In genomic region chr14:103785096-103785965, GRCm38 (mm10) we compare ENCODE assay signal across 11 mouse cellular contexts. TPM values are rescaled to one million over a fixed set of nuclear protein-coding genes. Genes with fewer than 3 reads are reported as not detected.
DNase-seq lines count a peak whose midpoint lies in the region; TF ChIP-seq lines count a peak whose summit lies in the region.
"Had no signal": no experiment of that assay in that cellular context is flagged by ENCODE, and none has a peak within 500 bp of the region (broad histone marks: within the 10 kb centered on the region; RNA-seq: fewer than 3 reads in every experiment).

No protein-coding gene starts in this region.

- no peak for TF ChIP-seq RAD21 in MEL (IDR thresholded peaks at IDR 0.05; ENCODE audit: low read depth, low read length)

- H3K27me3 ChIP-seq in MEL (ENCODE audit: control insufficient read depth in 1 of 2, insufficient read depth in 2 of 2, low read length in 2 of 2): no peaks in the 10 kb centered on the region

- H3K4me3 ChIP-seq in MEL (ENCODE audit: control insufficient read depth in 1 of 2, insufficient read depth in 1 of 2, low read depth in 2 of 2, low read length in 2 of 2): no peak overlapping the region
- peak overlapping the region; percentile 3; the same call in 1 of the 2 replicates for H3K4me3 ChIP-seq in macrophage (ENCODE audit: inconsistent target)

- WGBS in macrophage (ENCODE audit: missing documents): 24% methylated on average over 9 of the region's 9 CpGs

- DNase-seq in heart, adult 18-20 months: peak; percentile 30 to 55
- no peak for DNase-seq in heart, postnatal 25 days (ENCODE audit: low spot score)
- DNase-seq in MEL (ENCODE audit: low read depth, low spot score): peak; percentile 9
- peak; percentile 23 to 47 for DNase-seq in heart, postnatal 10 days
- no peak for DNase-seq in neural tube, embryonic 10.5 days (ENCODE audit: extremely low spot score, low spot score)
- no peak for DNase-seq in cerebellum, postnatal 10 days
- DNase-seq in spleen, postnatal 14 days (ENCODE audit: low spot score in 2 of 2): no peak
- DNase-seq: cerebellum, adult 8-10 months; right cerebral cortex, postnatal 14 days had no signal

- H3K79me2 ChIP-seq in MEL (ENCODE audit: control insufficient read depth, insufficient read depth, low read length, poor library complexity) (no peaks in the 10 kb centered on the region), macrophage (ENCODE audit: inconsistent target) (no peaks in the 10 kb centered on the region)

- no peak for TF ChIP-seq POLR2A in MEL (IDR thresholded peaks at IDR 0.05; ENCODE audit: control insufficient read depth in 1 of 2, insufficient read depth in 1 of 2, low read depth in 1 of 2, low read length in 2 of 2, poor library complexity in 1 of 2)

- no peaks in the 10 kb centered on the region for H3K4me1 ChIP-seq in MEL (ENCODE audit: control insufficient read depth in 1 of 2, insufficient read depth in 2 of 2, low read length in 2 of 2)

- H3K9me3 ChIP-seq in MEL (replicated peaks; ENCODE audit: insufficient read depth, low read length): no peaks in the 10 kb centered on the region

- no peak for TF ChIP-seq CTCF in MEL (IDR thresholded peaks at IDR 0.05 in 2 of 3, conservative IDR thresholded peaks at IDR 0.05 in 1 of 3; ENCODE audit: control insufficient read depth in 1 of 3, insufficient read depth in 1 of 3, low read depth in 2 of 3, low read length in 3 of 3, poor library complexity in 1 of 3, severe bottlenecking in 1 of 3)

- no peak for TF ChIP-seq EP300 in MEL (IDR thresholded peaks at IDR 0.05; ENCODE audit: low read depth in 1 of 2, low read length in 2 of 2)

- H3K36me3 ChIP-seq in MEL (ENCODE audit: control insufficient read depth in 1 of 2, insufficient read depth in 2 of 2, low read length in 2 of 2) (no peaks in the 10 kb centered on the region), macrophage (ENCODE audit: inconsistent target) (no peaks in the 10 kb centered on the region)

- intact Hi-C loops in heart, postnatal 25 days (cut with DNase I): loop anchor here (5.0 kb wide), 1 partner anchor 242 kb away; no protein-coding TSS in a partner anchor
- intact Hi-C loops in heart, postnatal 10 days (cut with DNase I): loop anchor here (2.0 to 5.0 kb wide), 2 partner anchors 31 to 63 kb away; no protein-coding TSS in a partner anchor

- H3K9ac ChIP-seq in MEL (ENCODE audit: control insufficient read depth, low read depth, low read length, poor library complexity, severe bottlenecking): no peak overlapping the region

- no peak overlapping the region for H3K27ac ChIP-seq in MEL (ENCODE audit: control insufficient read depth, low read depth, low read length)
- H3K27ac ChIP-seq in macrophage: peak overlapping the region; percentile 19; the same call in 1 of the 2 replicates

TF ChIP-seq in MEL, 35 proteins besides CTCF, POLR2A, EP300 and RAD21:
- no peak for TF ChIP-seq ZKSCAN1 (IDR thresholded peaks at IDR 0.05; ENCODE audit: low read depth, low read length)
- no peak for TF ChIP-seq USF1 (IDR thresholded peaks at IDR 0.05; ENCODE audit: low read depth, low read length)
- TF ChIP-seq POLR2AphosphoS5 (IDR thresholded peaks at IDR 0.05; ENCODE audit: borderline replicate concordance, low read depth, low read length): no peak
- no peak for TF ChIP-seq RCOR1 (IDR thresholded peaks at IDR 0.05; ENCODE audit: low read depth, low read length)
- TF ChIP-seq POLR2AphosphoS2 (IDR thresholded peaks at IDR 0.05; ENCODE audit: low read length): no peak
- TF ChIP-seq E2F4 (IDR thresholded peaks at IDR 0.05; ENCODE audit: borderline replicate concordance, low read depth, low read length): no peak
- TF ChIP-seq ZMIZ1 (IDR thresholded peaks at IDR 0.05; ENCODE audit: low read depth, low read length): no peak
- no peak for TF ChIP-seq MYB (IDR thresholded peaks at IDR 0.05; ENCODE audit: low read depth, low read length)
- no peak for TF ChIP-seq NRF1 (IDR thresholded peaks at IDR 0.05; ENCODE audit: insufficient read depth, low read depth, low read length, poor library complexity, severe bottlenecking)
- TF ChIP-seq GATA1 (IDR thresholded peaks at IDR 0.05; ENCODE audit: low read depth, low read length): no peak
- no peak for TF ChIP-seq HCFC1 (IDR thresholded peaks at IDR 0.05; ENCODE audit: low read depth, low read length)
- TF ChIP-seq KAT2A (conservative IDR thresholded peaks at IDR 0.05; ENCODE audit: low read depth, low read length): no peak
- no peak for TF ChIP-seq ZC3H11A (IDR thresholded peaks at IDR 0.05; ENCODE audit: low read depth, low read length)
- TF ChIP-seq JUND (IDR thresholded peaks at IDR 0.05; ENCODE audit: low read depth, low read length): no peak

RNA-seq across cellular contexts. Expression of gene Ednrb, which starts 58.9 kb away (rescaled TPM):
- total RNA-seq in heart, adult 18-20 months (2021): 10 to 100 TPM; 14.2 to 17.4 TPM
- total RNA-seq in heart, postnatal 25 days (2021): 10 to 100 TPM; 15.9 to 20.4 TPM
- total RNA-seq in MEL (2012; rRNA removed): not detected in 2 replicates
- polyA plus RNA-seq in MEL (2012; ENCODE audit: insufficient read depth in 1 of 2, insufficient read length in 2 of 2, low read depth in 1 of 2, low replicate concordance in 2 of 2, missing spikeins in 1 of 2) (not detected), macrophage (2018) (6.8 to 36.9 TPM (median 17.7 TPM) in 3 replicates)
- total RNA-seq in heart, postnatal 10 days (2021): 10 to 100 TPM; 29.9 to 32.3 TPM
- 10 to 100 TPM in 12 of 26 experiments, 1 to 10 TPM in 14; 1.5 to 88.7 (median 8.1) TPM for total RNA-seq in macrophage (2018; cell fraction: chromatin; rRNA removed)
- total RNA-seq in macrophage (2018; cell fraction: cytosol; rRNA removed): 100 to 1,000 TPM in 2 of 26 experiments, 10 to 100 TPM in 22, 1 to 10 TPM in 2; 6.0 to 101 (median 22.7) TPM
- total RNA-seq in macrophage (2018; cell fraction: nucleus; rRNA removed): 100 to 1,000 TPM in 3 of 26 experiments, 10 to 100 TPM in 21, 1 to 10 TPM in 2; 6.5 to 135 (median 24.5) TPM
- polyA plus RNA-seq: C2C12 had no signal

Comparison
In these comparisons a context has a peak if more than half of its experiments do, and no peak if none do; other contexts are left out.
1. DNase-seq: peak in heart, adult 18-20 months (2 of 2), MEL (single experiment) and heart, postnatal 10 days (2 of 2); none in heart, postnatal 25 days (single experiment), neural tube, embryonic 10.5 days (single experiment), cerebellum, postnatal 10 days (0 of 2) and spleen, postnatal 14 days (0 of 2).
2. RNA of gene Ednrb, which starts 58.9 kb away (total RNA-seq): 29.9 to 32.3 TPM in heart, postnatal 10 days, 15.9 to 20.4 TPM in heart, postnatal 25 days and 14.2 to 17.4 TPM in heart, adult 18-20 months; not detected in MEL; every median in the first group is over 10 times any median in the second.